Mouse (Mus musculus) MEL (cell line): ENCODE results near the gene Ifi27l2b. TPM values are rescaled to one million over a fixed set of nuclear protein-coding genes. Genes with fewer than 3 reads are reported as not detected.

Source experiments
- DNase-seq: peaks from one replicate; pipeline ENCODE4 v3.0.0; 2011; ENCODE audit warnings: low read depth, low spot score
- H3K27ac ChIP-seq: 2 replicates; pipeline ENCODE4 v1.5.1; 2012; ENCODE audit warnings: low read depth, mild to moderate bottlenecking, control low read depth, low read length, moderate library complexity; ENCODE audit not compliant: control insufficient read depth
- H3K27me3 ChIP-seq, 2 experiments: fragments of 150-350 bp in 1 of 2; sonication (generic) in 1 of 2; 2 replicates each; pipeline ENCODE4 v1.6.1; 2012; ENCODE audit warnings: low read length in 2 of 2, mild to moderate bottlenecking in 2 of 2, improper control_type of control experiment in 1 of 2, moderate library complexity in 1 of 2; ENCODE audit not compliant: insufficient read depth in 2 of 2, control insufficient read depth in 1 of 2
- H3K36me3 ChIP-seq, 2 experiments: 2 replicates each; pipeline ENCODE4 v1.6.1; 2012 to 2014; ENCODE audit warnings: low read length in 2 of 2, improper control_type of control experiment in 1 of 2, inconsistent platforms in 1 of 2, mild to moderate bottlenecking in 1 of 2; ENCODE audit not compliant: insufficient read depth in 2 of 2, control insufficient read depth in 1 of 2
- H3K4me1 ChIP-seq, 2 experiments: fragments of 150-350 bp in 1 of 2; sonication (generic) in 1 of 2; 2 replicates each; pipeline ENCODE4 v1.6.1; 2012; ENCODE audit warnings: low read length in 2 of 2, improper control_type of control experiment in 1 of 2, mild to moderate bottlenecking in 1 of 2; ENCODE audit not compliant: insufficient read depth in 2 of 2, control insufficient read depth in 1 of 2
- H3K4me3 ChIP-seq, 2 experiments: fragments of 150-350 bp in 1 of 2; sonication (generic) in 1 of 2; 2 replicates each; pipeline ENCODE4 v1.5.1; 2012; ENCODE audit warnings: low read depth in 2 of 2, low read length in 2 of 2, mild to moderate bottlenecking in 2 of 2, moderate library complexity in 2 of 2, control low read depth in 1 of 2, improper control_type of control experiment in 1 of 2; ENCODE audit not compliant: control insufficient read depth in 1 of 2, insufficient read depth in 1 of 2
- H3K79me2 ChIP-seq: 2 replicates; pipeline ENCODE4 v1.6.1; 2012; ENCODE audit warnings: mild to moderate bottlenecking, low read length, moderate library complexity; ENCODE audit not compliant: control insufficient read depth, poor library complexity, insufficient read depth
- H3K9ac ChIP-seq: 2 replicates; pipeline ENCODE4 v1.6.1; 2012; ENCODE audit warnings: low read depth, mild to moderate bottlenecking, control low read depth, low read length, moderate library complexity; ENCODE audit not compliant: control insufficient read depth, poor library complexity, severe bottlenecking
- H3K9me3 ChIP-seq: fragments of 150-350 bp; sonication (generic); replicated peaks from 2 replicates; pipeline ENCODE4 v1.6.1; 2012; ENCODE audit warnings: mild to moderate bottlenecking, low read length, improper control_type of control experiment, moderate library complexity; ENCODE audit not compliant: insufficient read depth
- BHLHE40 ChIP-seq: IDR thresholded peaks from 2 replicates; pipeline ENCODE4 v1.6.1; 2012; ENCODE audit warnings: low read depth, mild to moderate bottlenecking, inconsistent platforms, low read length, improper control_type of control experiment, borderline replicate concordance
- CHD1 ChIP-seq: IDR thresholded peaks from 2 replicates; pipeline ENCODE4 v1.6.1; 2012; ENCODE audit warnings: low read depth, mild to moderate bottlenecking, inconsistent platforms, low read length, improper control_type of control experiment
- CHD2 ChIP-seq: IDR thresholded peaks from 2 replicates; pipeline ENCODE4 v1.6.1; 2011; ENCODE audit warnings: low read length, improper control_type of control experiment
- CTCF ChIP-seq, 3 experiments: IDR thresholded peaks in 2 of 3; conservative IDR thresholded peaks in 1 of 3; 2 replicates each; pipeline ENCODE4 v1.5.1; 2011 to 2012; ENCODE audit warnings: low read length in 3 of 3, low read depth in 2 of 3, mild to moderate bottlenecking in 2 of 3, improper control_type of control experiment in 1 of 3, inconsistent platforms in 1 of 3, mixed read lengths in 1 of 3, moderate library complexity in 1 of 3; ENCODE audit not compliant: control insufficient read depth in 1 of 3, insufficient read depth in 1 of 3, poor library complexity in 1 of 3, severe bottlenecking in 1 of 3
- E2F4 ChIP-seq: IDR thresholded peaks from 2 replicates; pipeline ENCODE4 v1.6.1; 2011; ENCODE audit warnings: low read depth, low read length, improper control_type of control experiment, borderline replicate concordance
- ELF1 ChIP-seq: IDR thresholded peaks from 2 replicates; pipeline ENCODE4 v1.6.1; 2014; ENCODE audit warnings: low read depth, mild to moderate bottlenecking, inconsistent platforms, low read length, improper control_type of control experiment, moderate library complexity
- EP300 ChIP-seq, 2 experiments: IDR thresholded peaks; 2 replicates each; pipeline ENCODE4 v1.6.1; 2011; ENCODE audit warnings: improper control_type of control experiment in 2 of 2, low read length in 2 of 2, low read depth in 1 of 2, mild to moderate bottlenecking in 1 of 2
- ETS1 ChIP-seq: IDR thresholded peaks from 2 replicates; pipeline ENCODE4 v1.6.1; 2012; ENCODE audit warnings: low read depth, mild to moderate bottlenecking, inconsistent platforms, low read length, improper control_type of control experiment, moderate library complexity
- GABPA ChIP-seq: IDR thresholded peaks from 2 replicates; pipeline ENCODE4 v1.6.1; 2012; ENCODE audit warnings: low read depth, mild to moderate bottlenecking, inconsistent platforms, low read length, improper control_type of control experiment, moderate library complexity
- GATA1 ChIP-seq: IDR thresholded peaks from 2 replicates; pipeline ENCODE4 v1.6.1; 2011; ENCODE audit warnings: low read depth, low read length, improper control_type of control experiment
- HCFC1 ChIP-seq: IDR thresholded peaks from 2 replicates; pipeline ENCODE4 v1.6.1; 2012; ENCODE audit warnings: low read depth, mild to moderate bottlenecking, inconsistent platforms, low read length, improper control_type of control experiment, moderate library complexity
- JUND ChIP-seq: IDR thresholded peaks from 2 replicates; pipeline ENCODE4 v1.6.1; 2011; ENCODE audit warnings: low read depth, mild to moderate bottlenecking, improper control_type of control experiment, low read length
- KAT2A ChIP-seq: conservative IDR thresholded peaks from 2 replicates; pipeline ENCODE4 v1.6.1; 2012; ENCODE audit warnings: low read depth, low read length, improper control_type of control experiment, inconsistent platforms
- MAFK ChIP-seq: IDR thresholded peaks from 2 replicates; pipeline ENCODE4 v1.6.1; 2011; ENCODE audit warnings: low read depth, mild to moderate bottlenecking, low read length, improper control_type of control experiment, borderline replicate concordance
- MAX ChIP-seq: IDR thresholded peaks from 2 replicates; pipeline ENCODE4 v1.6.1; 2011; ENCODE audit warnings: low read length, improper control_type of control experiment
- MAZ ChIP-seq: IDR thresholded peaks from 2 replicates; pipeline ENCODE4 v1.6.1; 2012; ENCODE audit warnings: low read depth, mild to moderate bottlenecking, inconsistent platforms, low read length, improper control_type of control experiment
- MEF2A ChIP-seq: IDR thresholded peaks from 2 replicates; pipeline ENCODE4 v1.6.1; 2014; ENCODE audit warnings: low read depth, mild to moderate bottlenecking, inconsistent platforms, low read length, improper control_type of control experiment; ENCODE audit not compliant: poor library complexity, insufficient replicate concordance, severe bottlenecking; ENCODE audit errors: extremely low read depth
- MXI1 ChIP-seq: IDR thresholded peaks from 2 replicates; pipeline ENCODE4 v1.6.1; 2011; ENCODE audit warnings: mild to moderate bottlenecking, low read depth, low read length, improper control_type of control experiment
- MYB ChIP-seq: IDR thresholded peaks from 2 replicates; pipeline ENCODE4 v1.6.1; 2011; ENCODE audit warnings: mild to moderate bottlenecking, low read depth, low read length, improper control_type of control experiment
- MYC ChIP-seq: IDR thresholded peaks from 2 replicates; pipeline ENCODE4 v1.6.1; 2011; ENCODE audit warnings: low read depth, mild to moderate bottlenecking, low read length, improper control_type of control experiment, moderate library complexity
- NELFE ChIP-seq: IDR thresholded peaks from 2 replicates; pipeline ENCODE4 v1.6.1; 2011; ENCODE audit warnings: low read depth, low read length, improper control_type of control experiment
- NRF1 ChIP-seq: IDR thresholded peaks from 2 replicates; pipeline ENCODE4 v1.6.1; 2014; ENCODE audit warnings: low read depth, mild to moderate bottlenecking, inconsistent platforms, low read length, improper control_type of control experiment, moderate library complexity; ENCODE audit not compliant: poor library complexity, insufficient read depth, severe bottlenecking
- POLR2A ChIP-seq, 2 experiments: IDR thresholded peaks; 2 replicates each; pipeline ENCODE4 v1.6.1; 2011 to 2012; ENCODE audit warnings: low read length in 2 of 2, mild to moderate bottlenecking in 2 of 2, control low read depth in 1 of 2, improper control_type of control experiment in 1 of 2, low read depth in 1 of 2, moderate library complexity in 1 of 2; ENCODE audit not compliant: control insufficient read depth in 1 of 2, insufficient read depth in 1 of 2, poor library complexity in 1 of 2
- POLR2AphosphoS2 ChIP-seq: IDR thresholded peaks from 2 replicates; pipeline ENCODE4 v1.6.1; 2011; ENCODE audit warnings: low read length, improper control_type of control experiment
- POLR2AphosphoS5 ChIP-seq: IDR thresholded peaks from 2 replicates; pipeline ENCODE4 v1.6.1; 2012; ENCODE audit warnings: low read depth, borderline replicate concordance, mild to moderate bottlenecking, inconsistent platforms, low read length, moderate library complexity, mixed read lengths
- RCOR1 ChIP-seq: IDR thresholded peaks from 2 replicates; pipeline ENCODE4 v1.6.1; 2012; ENCODE audit warnings: low read depth, mild to moderate bottlenecking, inconsistent platforms, low read length, improper control_type of control experiment
- SIN3A ChIP-seq: IDR thresholded peaks from 2 replicates; pipeline ENCODE4 v1.6.1; 2012; ENCODE audit warnings: low read length, improper control_type of control experiment, inconsistent platforms
- SMC3 ChIP-seq: IDR thresholded peaks from 2 replicates; pipeline ENCODE4 v1.6.1; 2011; ENCODE audit warnings: low read depth, low read length, improper control_type of control experiment
- TAL1 ChIP-seq: IDR thresholded peaks from 2 replicates; pipeline ENCODE4 v1.6.1; 2012; ENCODE audit warnings: mild to moderate bottlenecking, inconsistent platforms, low read length, moderate library complexity, mixed read lengths
- TBP ChIP-seq: IDR thresholded peaks from 2 replicates; pipeline ENCODE4 v1.8.0; 2011; ENCODE audit warnings: low read depth, low read length, improper control_type of control experiment
- TCF12 ChIP-seq: IDR thresholded peaks from 2 replicates; pipeline ENCODE4 v1.6.1; 2014; ENCODE audit warnings: low read depth, mild to moderate bottlenecking, inconsistent platforms, low read length, improper control_type of control experiment, moderate library complexity
- UBTF ChIP-seq: IDR thresholded peaks from 2 replicates; pipeline ENCODE4 v1.6.1; 2012; ENCODE audit warnings: low read depth, mild to moderate bottlenecking, inconsistent platforms, low read length, improper control_type of control experiment, moderate library complexity, borderline replicate concordance; ENCODE audit not compliant: insufficient read depth
- USF1 ChIP-seq: IDR thresholded peaks from 2 replicates; pipeline ENCODE4 v1.6.1; 2014; ENCODE audit warnings: low read depth, mild to moderate bottlenecking, inconsistent platforms, low read length, improper control_type of control experiment, moderate library complexity
- USF2 ChIP-seq, 2 experiments: IDR thresholded peaks; 2 replicates each; pipeline ENCODE4 v1.6.1; 2011 to 2012; ENCODE audit warnings: improper control_type of control experiment in 2 of 2, low read length in 2 of 2, borderline replicate concordance in 1 of 2, inconsistent platforms in 1 of 2, low read depth in 1 of 2, mild to moderate bottlenecking in 1 of 2; ENCODE audit not compliant: insufficient read depth in 1 of 2
- ZC3H11A ChIP-seq: IDR thresholded peaks from 2 replicates; pipeline ENCODE4 v1.6.1; 2012; ENCODE audit warnings: low read depth, mild to moderate bottlenecking, inconsistent platforms, low read length, improper control_type of control experiment
- ZKSCAN1 ChIP-seq: IDR thresholded peaks from 2 replicates; pipeline ENCODE4 v1.6.1; 2012; ENCODE audit warnings: low read depth, mild to moderate bottlenecking, inconsistent platforms, low read length, improper control_type of control experiment, moderate library complexity
- ZMIZ1 ChIP-seq: IDR thresholded peaks from 2 replicates; pipeline ENCODE4 v1.6.1; 2012; ENCODE audit warnings: low read depth, mild to moderate bottlenecking, inconsistent platforms, low read length, improper control_type of control experiment, moderate library complexity
- ZNF384 ChIP-seq: IDR thresholded peaks from 2 replicates; pipeline ENCODE4 v1.6.1; 2012; ENCODE audit warnings: low read depth, mild to moderate bottlenecking, inconsistent platforms, low read length, improper control_type of control experiment
- polyA plus RNA-seq, 2 experiments: library from polyadenylated mRNA; stranded (reverse) in 1 of 2; unstranded in 1 of 2; fragments of >175 nt in 1 of 2; fragments of >200 nt in 1 of 2; gene quantifications; 2 replicates each; pipeline versions ENCODE4 v1.2.1 to v1.2.4; 2012; ENCODE audit warnings: low replicate concordance in 2 of 2, low read depth in 1 of 2; ENCODE audit not compliant: insufficient read length in 2 of 2, insufficient read depth in 1 of 2, missing spikeins in 1 of 2
- total RNA-seq: library from RNA; depleted of rRNA; stranded (reverse); fragments of 300-350 nt; gene quantifications from 2 replicates; pipeline ENCODE4 v1.2.3, GENCODE M21; 2012

Ifi27l2b gene
- total and polyA plus RNA-seq, 3 experiments, result 0.07 TPM; not detected in 2

DNA sequence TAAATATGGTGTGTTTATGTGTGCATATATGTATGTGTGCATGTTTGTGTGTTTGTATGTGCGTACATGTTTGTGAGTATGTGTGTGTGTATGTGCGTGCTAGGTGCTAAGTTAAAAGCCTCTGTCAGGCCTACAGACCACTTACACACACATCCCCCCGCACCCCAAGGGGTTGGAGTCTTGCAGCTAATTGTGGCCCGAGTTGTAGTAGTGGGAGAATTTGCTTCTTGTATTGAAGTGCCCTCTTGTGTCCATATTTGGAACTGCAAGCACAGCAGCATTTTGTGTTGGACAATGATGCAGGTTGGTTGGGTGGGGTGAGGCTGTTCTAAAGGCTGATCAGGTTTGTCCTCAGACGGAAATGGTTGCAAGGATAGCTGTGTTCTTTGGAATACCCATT is 35.7 kb upstream of the Ifi27l2b start:
- Histone ChIP-seq H3K27me3 (no peaks in the 10 kb centered on the region), H3K9ac (no peak overlapping the region), H3K4me1 (peaks cover 0 to 4% of the 10 kb centered on the region in 2 experiments; a peak in 3 of 4 replicates), H3K79me2 (no peaks in the 10 kb centered on the region), H3K4me3 (no peak overlapping the region), H3K9me3 (no peaks in the 10 kb centered on the region), H3K36me3 (no peaks in the 10 kb centered on the region), H3K27ac (no peak overlapping the region)
- DNase-seq, result peak; percentile 87
- TF ChIP-seq CHD2 (no peak), ZKSCAN1 (no peak), POLR2AphosphoS2 (no peak), SIN3A (peak; percentile 47), UBTF (no peak), ZC3H11A (peak; percentile 91), TBP (no peak), GATA1 (no peak), POLR2AphosphoS5 (no peak), MXI1 (no peak), MEF2A (no peak), USF2 (IDR thresholded peaks at IDR 0.05; ENCODE audit: borderline replicate concordance in 1 of 2, insufficient read depth in 1 of 2, low read depth in 1 of 2, low read length in 2 of 2) (no peak), GABPA (no peak), ETS1 (no peak), MYC (0 out of 2 replicates have a peak, but pooled peaks have one; percentile 53), NELFE (no peak), CHD1 (no peak), HCFC1 (no peak), ZNF384 (no peak), CTCF (IDR thresholded peaks at IDR 0.05 in 2 of 3, conservative IDR thresholded peaks at IDR 0.05 in 1 of 3; ENCODE audit: control insufficient read depth in 1 of 3, insufficient read depth in 1 of 3, low read depth in 2 of 3, low read length in 3 of 3, poor library complexity in 1 of 3, severe bottlenecking in 1 of 3) (peak; percentile 60 to 99 (median 96)), SMC3 (peak; percentile 94), JUND (no peak), KAT2A (no peak), NRF1 (no peak), USF1 (no peak), MAFK (no peak), TAL1 (no peak), ZMIZ1 (no peak), MYB (no peak), EP300 (IDR thresholded peaks at IDR 0.05; ENCODE audit: low read depth in 1 of 2, low read length in 2 of 2) (no peak), TCF12 (no peak), BHLHE40 (no peak), MAZ (peak; percentile 61; the same call in 1 of the 2 replicates), RCOR1 (no peak), ELF1 (no peak), E2F4 (no peak), MAX (no peak), POLR2A (IDR thresholded peaks at IDR 0.05; ENCODE audit: control insufficient read depth in 1 of 2, insufficient read depth in 1 of 2, low read depth in 1 of 2, low read length in 2 of 2, poor library complexity in 1 of 2) (no peak)
